Mouse (Mus musculus): ENCODE measurements around the gene Rps27. TPM values are rescaled to one million over a fixed set of nuclear protein-coding genes. Genes with fewer than 3 reads are reported as not detected.

The Rps27 gene
- 1,103 and 1,109 TPM in 2 replicates for polyA plus RNA-seq (2014; fragmentation: Nextera tagmentation; extraction: Ambion mirVana)

- DNase-seq (ENCODE audit: low spot score) (peak; percentile 90), ATAC-seq (replicated peaks; ENCODE audit: low FRiP score) (peak; percentile 93)
- Histone ChIP-seq H3K27ac (ENCODE audit: low read depth, low read length) (peak within 1 kb of the TSS; percentile 62; the same call in 1 of the 2 replicates), H3K4me1 (replicated peaks; ENCODE audit: control insufficient read depth, insufficient read depth, low read length) (peaks cover 7% of the 10 kb centered on the region; the same call in 1 of the 2 replicates), H3K9me3 (ENCODE audit: control insufficient read depth, low read length) (no peaks in the 10 kb centered on the region), H3K9ac (ENCODE audit: low read length) (peak within 1 kb of the TSS; percentile 68), H3K4me2 (ENCODE audit: low read depth, low read length, severe bottlenecking) (peak within 1 kb of the TSS; percentile 89), H3K27me3 (ENCODE audit: control insufficient read depth, insufficient read depth, low read length) (no peaks in the 10 kb centered on the region), H3K4me3 (ENCODE audit: low read depth, low read length) (peak within 1 kb of the TSS; percentile 57), H3K36me3 (ENCODE audit: control insufficient read depth, insufficient read depth, low read length) (peaks cover 6% of the 10 kb centered on the region; the same call in 1 of the 2 replicates)
- whole genome bisulfite sequencing = under 1% methylated on average over 42 of the region's 42 CpGs
Observed at GRCm38 (mm10) chr3:90213377-90213866, at the start of gene Rps27, which contains the start of gene Rab13. TSS of gene Rps27 (minus strand) at chr3:90213651. TSS of gene Rab13 (plus strand) at chr3:90213695.

GRCm38 (mm10) chr3:90258521-90258920 lies 45.1 kb upstream of the Rps27 start:
- H3K27me3 ChIP-seq (ENCODE audit: control insufficient read depth, insufficient read depth, low read length) = no peaks in the 10 kb centered on the region
- no peak overlapping the region for H3K27ac ChIP-seq (ENCODE audit: low read depth, low read length)
- WGBS = 90% methylated on average over 4 of the region's 4 CpGs
- no peaks in the 10 kb centered on the region for H3K9me3 ChIP-seq (ENCODE audit: control insufficient read depth, low read length)
- peaks cover 5% of the 10 kb centered on the region for H3K4me1 ChIP-seq (replicated peaks; ENCODE audit: control insufficient read depth, insufficient read depth, low read length)
- H3K4me3 ChIP-seq (ENCODE audit: low read depth, low read length) = no peak overlapping the region
- no peak overlapping the region for H3K4me2 ChIP-seq (ENCODE audit: low read depth, low read length, severe bottlenecking)
- DNase-seq (ENCODE audit: low spot score) = no peak
- ATAC-seq (replicated peaks; ENCODE audit: low FRiP score) = no peak
- peaks cover 12% of the 10 kb centered on the region; the same call in 1 of the 2 replicates for H3K36me3 ChIP-seq (ENCODE audit: control insufficient read depth, insufficient read depth, low read length)
- no peak overlapping the region for H3K9ac ChIP-seq (ENCODE audit: low read length)

GRCm38 (mm10) chr3:90256731-90257530 lies 43.5 kb upstream of the Rps27 start:
- DNase-seq (ENCODE audit: low spot score) (no peak), ATAC-seq (replicated peaks; ENCODE audit: low FRiP score) (no peak)
- Histone ChIP-seq H3K9me3 (ENCODE audit: control insufficient read depth, low read length) (no peaks in the 10 kb centered on the region), H3K27me3 (ENCODE audit: control insufficient read depth, insufficient read depth, low read length) (no peaks in the 10 kb centered on the region), H3K4me3 (ENCODE audit: low read depth, low read length) (no peak overlapping the region), H3K4me2 (ENCODE audit: low read depth, low read length, severe bottlenecking) (no peak overlapping the region), H3K9ac (ENCODE audit: low read length) (no peak overlapping the region), H3K36me3 (ENCODE audit: control insufficient read depth, insufficient read depth, low read length) (peaks cover 12% of the 10 kb centered on the region; the same call in 1 of the 2 replicates), H3K4me1 (replicated peaks; ENCODE audit: control insufficient read depth, insufficient read depth, low read length) (peaks cover 5% of the 10 kb centered on the region), H3K27ac (ENCODE audit: low read depth, low read length) (no peak overlapping the region)
- WGBS = 92% methylated on average over 19 of the region's 19 CpGs

GRCm38 (mm10) chr3:90255784-90256353 lies 42.4 kb upstream of the Rps27 start:
- DNase-seq (ENCODE audit: low spot score) = no peak
- 92% methylated on average over 14 of the region's 14 CpGs for WGBS
- peaks cover 12% of the 10 kb centered on the region; the same call in 1 of the 2 replicates for H3K36me3 ChIP-seq (ENCODE audit: control insufficient read depth, insufficient read depth, low read length)
- H3K4me1 ChIP-seq (replicated peaks; ENCODE audit: control insufficient read depth, insufficient read depth, low read length) = peaks cover 5% of the 10 kb centered on the region
- no peak overlapping the region; the same call in 1 of the 2 replicates for H3K4me2 ChIP-seq (ENCODE audit: low read depth, low read length, severe bottlenecking)
- no peak overlapping the region for H3K27ac ChIP-seq (ENCODE audit: low read depth, low read length)
- H3K9ac ChIP-seq (ENCODE audit: low read length) = no peak overlapping the region
- no peaks in the 10 kb centered on the region for H3K27me3 ChIP-seq (ENCODE audit: control insufficient read depth, insufficient read depth, low read length)
- ATAC-seq (replicated peaks; ENCODE audit: low FRiP score) = no peak
- no peaks in the 10 kb centered on the region for H3K9me3 ChIP-seq (ENCODE audit: control insufficient read depth, low read length)
- no peak overlapping the region for H3K4me3 ChIP-seq (ENCODE audit: low read depth, low read length)

- H3K36me3 ChIP-seq (ENCODE audit: control insufficient read depth, insufficient read depth, low read length) = peaks cover 7% of the 10 kb centered on the region; the same call in 1 of the 2 replicates
- no peaks in the 10 kb centered on the region for H3K9me3 ChIP-seq (ENCODE audit: control insufficient read depth, low read length)
- peak overlapping the region; percentile 86 for H3K4me3 ChIP-seq (ENCODE audit: low read depth, low read length)
- ATAC-seq (replicated peaks; ENCODE audit: low FRiP score) (no peak), DNase-seq (ENCODE audit: low spot score) (no peak)
- 24% methylated on average over 2 of the region's 2 CpGs for WGBS
- peak overlapping the region; percentile 84 for H3K9ac ChIP-seq (ENCODE audit: low read length)
- no peak overlapping the region for H3K27ac ChIP-seq (ENCODE audit: low read depth, low read length)
- peak overlapping the region; percentile 84 for H3K4me2 ChIP-seq (ENCODE audit: low read depth, low read length, severe bottlenecking)
- peaks cover 5% of the 10 kb centered on the region for H3K4me1 ChIP-seq (replicated peaks; ENCODE audit: control insufficient read depth, insufficient read depth, low read length)
- no peaks in the 10 kb centered on the region for H3K27me3 ChIP-seq (ENCODE audit: control insufficient read depth, insufficient read depth, low read length)
Observed at GRCm38 (mm10) chr3:90255194-90255565, 41.7 kb upstream of the Rps27 start.

- H3K9me3 ChIP-seq (ENCODE audit: control insufficient read depth, low read length) = no peaks in the 10 kb centered on the region
- peak overlapping the region; percentile 86 for H3K4me3 ChIP-seq (ENCODE audit: low read depth, low read length)
- peak overlapping the region; percentile 78 for H3K27ac ChIP-seq (ENCODE audit: low read depth, low read length)
- peaks cover 5% of the 10 kb centered on the region for H3K4me1 ChIP-seq (replicated peaks; ENCODE audit: control insufficient read depth, insufficient read depth, low read length)
- peak overlapping the region; percentile 84 for H3K4me2 ChIP-seq (ENCODE audit: low read depth, low read length, severe bottlenecking)
- ATAC-seq (replicated peaks; ENCODE audit: low FRiP score) (peak; percentile 74), DNase-seq (ENCODE audit: low spot score) (no peak)
- H3K36me3 ChIP-seq (ENCODE audit: control insufficient read depth, insufficient read depth, low read length) = peaks cover 4% of the 10 kb centered on the region; the same call in 1 of the 2 replicates
- no peaks in the 10 kb centered on the region for H3K27me3 ChIP-seq (ENCODE audit: control insufficient read depth, insufficient read depth, low read length)
- H3K9ac ChIP-seq (ENCODE audit: low read length) = peak overlapping the region; percentile 84
- under 1% methylated on average over 41 of the region's 41 CpGs for WGBS
Observed at GRCm38 (mm10) chr3:90254419-90255193, 41.2 kb upstream of the Rps27 start.

GRCm38 (mm10) chr3:90253653-90254418 lies 40.4 kb upstream of the Rps27 start, which contains the start of gene Crtc2:
TSS of gene Crtc2 (plus strand) at chr3:90254163.
- peaks cover 6% of the 10 kb centered on the region for H3K4me1 ChIP-seq (replicated peaks; ENCODE audit: control insufficient read depth, insufficient read depth, low read length)
- 1% methylated on average over 40 of the region's 40 CpGs for WGBS
- H3K27ac ChIP-seq (ENCODE audit: low read depth, low read length) = peak within 1 kb of the TSS; percentile 78
- no peaks in the 10 kb centered on the region for H3K27me3 ChIP-seq (ENCODE audit: control insufficient read depth, insufficient read depth, low read length)
- peak within 1 kb of the TSS; percentile 84 for H3K4me2 ChIP-seq (ENCODE audit: low read depth, low read length, severe bottlenecking)
- DNase-seq (ENCODE audit: low spot score) = peak; percentile 97
- peak; percentile 97 for ATAC-seq (replicated peaks; ENCODE audit: low FRiP score)
- no peaks in the 10 kb centered on the region for H3K9me3 ChIP-seq (ENCODE audit: control insufficient read depth, low read length)
- H3K36me3 ChIP-seq (ENCODE audit: control insufficient read depth, insufficient read depth, low read length) = peaks cover 4% of the 10 kb centered on the region; the same call in 1 of the 2 replicates
- H3K9ac ChIP-seq (ENCODE audit: low read length) = peak within 1 kb of the TSS; percentile 84
- H3K4me3 ChIP-seq (ENCODE audit: low read depth, low read length) = peak within 1 kb of the TSS; percentile 86

Measured in forebrain, embryonic 11.5 days (tissue).